Mouse (Mus musculus) liver, adult 10 weeks (tissue): ENCODE measurements around the gene Klri2. TPM values are rescaled to one million over a fixed set of nuclear protein-coding genes. Genes with fewer than 3 reads are reported as not detected.

ENCODE experiments used
- polyA plus RNA-seq: library from polyadenylated mRNA; stranded (reverse); fragments of 350-450 nt; fragmentation: Illumina TruSeq; extraction: RNeasy Lipid Tissue Mini Kit (QIAGEN cat#74804); gene quantifications from one replicate; pipeline ENCODE4 v1.2.3, GENCODE M21; 2014; ENCODE audit warnings: low read depth, low replicate concordance

Gene Klri2
- polyA plus RNA-seq, result 0.19 TPM

DNA sequence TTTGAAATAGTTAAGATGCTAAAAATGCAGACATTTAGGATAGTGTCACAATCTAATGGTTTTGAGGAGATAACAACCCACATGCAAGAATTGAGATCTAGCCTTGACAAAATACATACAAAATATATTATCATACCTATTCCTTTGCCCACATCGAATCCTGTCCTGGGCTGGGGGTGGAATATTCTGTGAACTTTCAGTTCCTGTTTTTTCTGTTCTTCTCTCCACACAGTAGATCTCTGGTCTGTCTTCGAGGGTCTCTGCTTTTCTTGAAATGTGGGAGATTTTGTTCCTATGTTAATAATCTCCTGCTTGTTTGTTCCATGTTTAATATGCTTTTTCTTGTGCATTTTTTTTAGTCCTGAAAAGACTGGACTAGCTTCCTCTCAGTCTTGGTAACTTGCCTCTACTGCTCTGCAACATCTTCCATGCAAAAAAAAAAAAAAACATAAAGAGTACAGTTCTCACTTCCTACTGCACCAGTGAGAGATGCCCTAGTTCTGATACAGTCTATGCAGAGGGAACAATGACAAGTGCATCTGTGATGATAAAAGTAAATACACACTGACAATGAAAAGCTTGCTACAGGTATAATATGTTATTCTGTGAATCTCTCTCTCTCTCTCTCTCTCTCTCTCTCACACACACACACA is at the start of gene Klri2:
TSS of gene Klri2 (minus strand) at position 416 of the 653 bp plus-strand sequence.

GRCm38 (mm10) chr6:129784170-129784569 is 43.9 kb upstream of the Klri2 start, which contains the start of gene Gm156:
TSS of gene Gm156 (minus strand) at chr6:129784270.

GRCm38 (mm10) chr6:129717032-129717431 is 23.3 kb downstream of the Klri2 start, which contains the start of gene Klri1:
TSS of gene Klri1 (minus strand) at chr6:129717132.

Other genes with a start within 250 kb of the Klri2 start
- 0.11 TPM for gene Olr1, start 233.3 kb downstream of the Klri2 start, polyA plus RNA-seq
- gene Tmem52b, start 227.9 kb downstream of the Klri2 start, polyA plus RNA-seq, result not detected
- 145 TPM for gene Gabarapl1, start 207.3 kb downstream of the Klri2 start, polyA plus RNA-seq
- gene Klre1, start 162.6 kb downstream of the Klri2 start, polyA plus RNA-seq, result 0.77 TPM
- gene Klrd1, start 148.7 kb downstream of the Klri2 start, polyA plus RNA-seq, result 4.5 TPM
- gene Klrk1, start 116.6 kb downstream of the Klri2 start, polyA plus RNA-seq, result 5.4 TPM
- gene Klrc3, start 97.1 kb downstream of the Klri2 start, polyA plus RNA-seq, result not detected
- 0.40 TPM for gene Klrc2, start 79.8 kb downstream of the Klri2 start, polyA plus RNA-seq
- 0.90 TPM for gene Klrc1, start 61.5 kb downstream of the Klri2 start, polyA plus RNA-seq
- not detected for gene Klri1, start 23.4 kb downstream of the Klri2 start, polyA plus RNA-seq
- not detected for gene Gm156, start 43.8 kb upstream of the Klri2 start, polyA plus RNA-seq
- gene Gm17631, start 122.2 kb upstream of the Klri2 start, polyA plus RNA-seq, result not detected
- not detected for gene Klra17, start 136.2 kb upstream of the Klri2 start, polyA plus RNA-seq
- gene Klra5, start 177.2 kb upstream of the Klri2 start, polyA plus RNA-seq, result not detected